Mouse (Mus musculus) spleen, adult 2 months (tissue): ENCODE data around the gene Kif4. TPM values are rescaled to one million over a fixed set of nuclear protein-coding genes. Genes with fewer than 3 reads are reported as not detected.

Experiments
- DNase-seq, 2 experiments: peaks; one replicate each; pipeline versions ENCODE4 v3.0.0 to v3.0.0-alpha.2; 2012 to 2021; ENCODE audit warnings: low spot score in 2 of 2, low read depth in 1 of 2
- H3K27ac ChIP-seq: fragments of 200-500 bp; 2 replicates; pipeline ENCODE4 v1.5.1; 2012; ENCODE audit warnings: low read length, inconsistent platforms; ENCODE audit not compliant: insufficient read depth
- H3K27me3 ChIP-seq: fragments of 200-500 bp; 2 replicates; pipeline ENCODE4 v1.6.1; 2012; ENCODE audit warnings: mild to moderate bottlenecking, moderate library complexity, low read length, inconsistent platforms; ENCODE audit not compliant: control insufficient read depth, insufficient read depth
- H3K36me3 ChIP-seq: fragments of 200-500 bp; 2 replicates; pipeline ENCODE4 v1.6.1; 2012; ENCODE audit warnings: mild to moderate bottlenecking, low read length, inconsistent platforms; ENCODE audit not compliant: control insufficient read depth, insufficient read depth
- H3K4me1 ChIP-seq: fragments of 200-500 bp; 2 replicates; pipeline ENCODE4 v1.6.1; 2011; ENCODE audit warnings: inconsistent platforms; ENCODE audit not compliant: control insufficient read depth, insufficient read depth, insufficient read length
- H3K4me3 ChIP-seq: fragments of 200-500 bp; 2 replicates; pipeline ENCODE4 v1.5.1; 2011; ENCODE audit warnings: mild to moderate bottlenecking, inconsistent platforms; ENCODE audit not compliant: insufficient read depth, insufficient read length; ENCODE audit errors: extremely low read depth
- CTCF ChIP-seq: fragments of 200-500 bp; IDR thresholded peaks from 2 replicates; pipeline ENCODE4 v1.5.1; 2011; ENCODE audit warnings: mild to moderate bottlenecking, inconsistent platforms; ENCODE audit not compliant: insufficient read depth, insufficient read length, insufficient replicate concordance; ENCODE audit errors: extremely low read depth
- POLR2A ChIP-seq: fragments of 200-500 bp; IDR thresholded peaks from 2 replicates; pipeline ENCODE4 v1.6.1; 2011; ENCODE audit warnings: low read depth, low read length, inconsistent platforms
- WGBS: fragments of 180-500 bp; shearing (Covaris S2); methylation state at CpG from one replicate; pipeline ENCODE4 v1.1.7; 2018; 5-methylcytosine and 5-hydroxymethylcytosine counted together
- polyA plus RNA-seq: library from polyadenylated mRNA; depleted of rRNA; stranded (reverse); fragments of >200 nt; gene quantifications from 2 replicates; pipeline ENCODE4 v1.2.3, GENCODE M21; 2012; rRNA removed

The Kif4 gene
- polyA plus RNA-seq, 1 experiment: 0.92 TPM

DNA sequence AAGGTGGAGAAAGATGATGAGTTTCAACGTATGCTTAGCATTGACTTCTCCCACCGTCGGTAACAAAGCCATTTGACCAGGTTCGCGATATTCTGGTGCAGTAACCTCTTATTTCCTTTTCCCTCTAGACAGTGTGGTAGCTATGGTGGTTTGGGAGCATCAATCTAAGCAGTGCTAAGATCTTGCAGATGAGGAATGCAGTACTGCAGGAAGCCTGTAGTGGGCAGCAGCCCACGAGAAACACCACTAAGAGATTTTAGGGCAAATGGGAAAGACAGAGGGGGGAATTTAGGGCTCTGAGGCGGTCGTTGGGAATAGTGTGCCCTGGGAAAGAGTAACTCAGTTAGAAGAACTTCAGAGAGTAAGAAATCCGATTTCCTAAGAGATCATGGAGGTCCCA, 151.0 kb downstream of the Kif4 start:
- Histone ChIP-seq H3K27me3 (no peaks in the 10 kb centered on the region), H3K27ac (no peak overlapping the region), H3K4me3 (peak overlapping the region; percentile 59; the same call in 1 of the 2 replicates), H3K4me1 (peaks cover 2% of the 10 kb centered on the region; the same call in 1 of the 2 replicates), H3K36me3 (no peaks in the 10 kb centered on the region)
- DNase-seq: peak in 1 of 2 experiments; percentile 39
- WGBS: 23% methylated on average over 9 of the region's 9 CpGs
- TF ChIP-seq CTCF (peak; percentile 19; the same call in 1 of the 2 replicates), POLR2A (no peak)

Other genes with a start within 250 kb of the Kif4 start
- gene Otud6a, start 196.7 kb upstream of the Kif4 start, polyA plus RNA-seq: not detected in 2 replicates
- gene Awat2, start 183.0 kb upstream of the Kif4 start, polyA plus RNA-seq: 0.20 and 0.26 TPM in 2 replicates
- gene Igbp1, start 131.4 kb upstream of the Kif4 start, polyA plus RNA-seq: 9.7 and 11.5 TPM in 2 replicates
- not detected in 2 replicates for gene Dgat2l6, start 100.9 kb upstream of the Kif4 start, polyA plus RNA-seq
- gene Awat1, start 53.5 kb upstream of the Kif4 start, polyA plus RNA-seq: not detected in 2 replicates
- gene P2ry4, start 30.9 kb upstream of the Kif4 start, polyA plus RNA-seq: not detected in 2 replicates
- not detected in 2 replicates for gene Arr3, start 20.2 kb upstream of the Kif4 start, polyA plus RNA-seq
- 6.9 and 7.7 TPM in 2 replicates for gene Pdzd11, start 831 bp downstream of the Kif4 start, polyA plus RNA-seq
- 139 and 153 TPM in 2 replicates for gene Gdpd2, start 104.1 kb downstream of the Kif4 start, polyA plus RNA-seq
- gene Dlg3, start 142.0 kb downstream of the Kif4 start, polyA plus RNA-seq: 3.0 and 3.1 TPM in 2 replicates